Mouse (Mus musculus) inflammation-experienced regulatory T-cells, adult 6 months (primary cell): ENCODE results near the gene Foxp1. TPM values are rescaled to one million over a fixed set of nuclear protein-coding genes. Genes with fewer than 3 reads are reported as not detected.

Experiments used
- ATAC-seq: one replicate; pipeline ENCODE4 v1.8.0; 2017
- polyA plus RNA-seq, 3 experiments: library from polyadenylated mRNA; unstranded; fragments of 100-300 nt; shearing (Covaris generic); gene quantifications; one replicate each; pipeline ENCODE4 v1.2.1; 2017

Gene Foxp1
- polyA plus RNA-seq = 100 to 1,000 TPM in 2 of 3 experiments, 10 to 100 TPM in 1; 83.3 to 273 (median 271) TPM

- ATAC-seq = peak; percentile 39
Measured at GRCm38 (mm10) chr6:99522359-99523108, at the start of gene Foxp1. Foxp1 (minus strand) TSS chr6:99522721.

GRCm38 (mm10) chr6:99572071-99572470, 49.5 kb upstream of the Foxp1 start:
- no peak for ATAC-seq

GRCm38 (mm10) chr6:99566921-99567320, 44.4 kb upstream of the Foxp1 start:
- ATAC-seq = no peak

- ATAC-seq = no peak
Measured at GRCm38 (mm10) chr6:99564766-99565165, 42.2 kb upstream of the Foxp1 start.

GRCm38 (mm10) chr6:99556950-99557349, 34.4 kb upstream of the Foxp1 start:
- no peak for ATAC-seq

GRCm38 (mm10) chr6:99552816-99553215, 30.3 kb upstream of the Foxp1 start:
- ATAC-seq = no peak

- ATAC-seq = no peak
Measured at GRCm38 (mm10) chr6:99546416-99546815, 23.9 kb upstream of the Foxp1 start.

GRCm38 (mm10) chr6:99545437-99545836, 22.9 kb upstream of the Foxp1 start:
- no peak for ATAC-seq

GRCm38 (mm10) chr6:99541105-99541504, 18.6 kb upstream of the Foxp1 start:
- ATAC-seq = no peak

GRCm38 (mm10) chr6:99540653-99541052, 18.1 kb upstream of the Foxp1 start:
- no peak for ATAC-seq

- ATAC-seq = no peak
Measured at GRCm38 (mm10) chr6:99540146-99540545, 17.6 kb upstream of the Foxp1 start.

GRCm38 (mm10) chr6:99538194-99538941, 15.8 kb upstream of the Foxp1 start:
- ATAC-seq = no peak

- ATAC-seq = no peak
Measured at GRCm38 (mm10) chr6:99534211-99534745, 11.8 kb upstream of the Foxp1 start.

GRCm38 (mm10) chr6:99532458-99532857, 9.9 kb upstream of the Foxp1 start:
- ATAC-seq = no peak

GRCm38 (mm10) chr6:99528972-99529371, 6.5 kb upstream of the Foxp1 start:
- no peak for ATAC-seq

- no peak for ATAC-seq
Measured at GRCm38 (mm10) chr6:99527457-99528105, 5.1 kb upstream of the Foxp1 start.

- no peak for ATAC-seq
Measured at GRCm38 (mm10) chr6:99525351-99525750, 2.8 kb upstream of the Foxp1 start.

- ATAC-seq = no peak
Measured at GRCm38 (mm10) chr6:99523679-99524370, 1.3 kb upstream of the Foxp1 start.

- peak; percentile 30 for ATAC-seq
Measured at GRCm38 (mm10) chr6:99523109-99523632, 650 bp upstream of the Foxp1 start.

- ATAC-seq = peak; percentile 30
Measured at GRCm38 (mm10) chr6:99521641-99522358, 721 bp downstream of the Foxp1 start.

GRCm38 (mm10) chr6:99521038-99521640, 1.4 kb downstream of the Foxp1 start:
- ATAC-seq = no peak
